Mouse (Mus musculus): ENCODE measurements around the gene Hsd17b12. TPM values are rescaled to one million over a fixed set of nuclear protein-coding genes. Genes with fewer than 3 reads are reported as not detected.

The Hsd17b12 gene
- polyA plus RNA-seq, 1 experiment = 9.7 TPM

- 88% methylated on average over 3 of the region's 3 CpGs for WGBS
- H3K27ac ChIP-seq (ENCODE audit: insufficient read depth, low read length) = no peak overlapping the region
Observed at GRCm38 (mm10) chr2:93992810-93993209, 165.0 kb downstream of the Hsd17b12 start.

GRCm38 (mm10) chr2:93992259-93992658, 165.5 kb downstream of the Hsd17b12 start:
- 77% methylated on average over 5 of the region's 5 CpGs for WGBS
- H3K4me1 ChIP-seq (ENCODE audit: control insufficient read depth, insufficient read depth, insufficient read length) = no peaks in the 10 kb centered on the region
- DNase-seq (ENCODE audit: low read depth in 1 of 2, low spot score in 2 of 2) = no peak

More at GRCm38 (mm10) chr2:93992810-93993209, 165.0 kb downstream of the Hsd17b12 start:
- no peak for TF ChIP-seq POLR2A (IDR thresholded peaks at IDR 0.05; ENCODE audit: low read depth, low read length)
- TF ChIP-seq CTCF (IDR thresholded peaks at IDR 0.05; ENCODE audit: extremely low read depth, insufficient read depth, insufficient read length, insufficient replicate concordance) = no peak
- no peaks in the 10 kb centered on the region for H3K4me1 ChIP-seq (ENCODE audit: control insufficient read depth, insufficient read depth, insufficient read length)
- H3K4me3 ChIP-seq (ENCODE audit: extremely low read depth, insufficient read depth, insufficient read length) = no peak overlapping the region
- peaks cover 48% of the 10 kb centered on the region for H3K36me3 ChIP-seq (ENCODE audit: control insufficient read depth, insufficient read depth, low read length)
- no peak for DNase-seq (ENCODE audit: low read depth in 1 of 2, low spot score in 2 of 2)
- no peaks in the 10 kb centered on the region for H3K27me3 ChIP-seq (ENCODE audit: control insufficient read depth, insufficient read depth, low read length)

DNA sequence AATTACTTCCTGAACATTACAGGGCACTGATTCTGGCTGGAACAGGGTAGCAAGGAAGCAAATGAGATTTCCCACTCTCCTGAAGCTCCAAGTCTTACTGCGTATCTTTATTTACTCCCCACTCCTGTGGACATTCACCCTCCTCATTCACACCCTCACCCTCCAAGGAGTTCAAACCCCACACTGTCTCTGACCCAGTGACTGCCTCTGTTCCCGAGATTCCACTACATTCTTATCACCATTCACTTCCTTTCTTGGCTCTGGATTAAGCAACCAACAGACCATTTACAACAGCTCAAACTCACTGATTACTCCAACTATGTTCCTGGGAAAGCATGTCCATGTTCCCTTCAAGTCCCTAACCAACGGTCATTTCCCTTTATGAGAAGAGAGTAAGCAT, 166.4 kb downstream of the Hsd17b12 start:
- H3K27me3 ChIP-seq (ENCODE audit: control insufficient read depth, insufficient read depth, low read length) = no peaks in the 10 kb centered on the region
- H3K36me3 ChIP-seq (ENCODE audit: control insufficient read depth, insufficient read depth, low read length) = peaks cover 45% of the 10 kb centered on the region
- TF ChIP-seq CTCF (IDR thresholded peaks at IDR 0.05; ENCODE audit: extremely low read depth, insufficient read depth, insufficient read length, insufficient replicate concordance) (no peak), POLR2A (IDR thresholded peaks at IDR 0.05; ENCODE audit: low read depth, low read length) (no peak)
- no peak overlapping the region for H3K27ac ChIP-seq (ENCODE audit: insufficient read depth, low read length)
- H3K4me3 ChIP-seq (ENCODE audit: extremely low read depth, insufficient read depth, insufficient read length) = no peak overlapping the region
- H3K4me1 ChIP-seq (ENCODE audit: control insufficient read depth, insufficient read depth, insufficient read length) = no peaks in the 10 kb centered on the region
- no peak for DNase-seq (ENCODE audit: low read depth in 1 of 2, low spot score in 2 of 2)
- 91% methylated on average over 3 of the region's 3 CpGs for WGBS

More at GRCm38 (mm10) chr2:93992259-93992658, 165.5 kb downstream of the Hsd17b12 start:
- Histone ChIP-seq H3K27ac (ENCODE audit: insufficient read depth, low read length) (no peak overlapping the region), H3K27me3 (ENCODE audit: control insufficient read depth, insufficient read depth, low read length) (no peaks in the 10 kb centered on the region), H3K4me3 (ENCODE audit: extremely low read depth, insufficient read depth, insufficient read length) (no peak overlapping the region), H3K36me3 (ENCODE audit: control insufficient read depth, insufficient read depth, low read length) (peaks cover 45% of the 10 kb centered on the region)
- TF ChIP-seq CTCF (IDR thresholded peaks at IDR 0.05; ENCODE audit: extremely low read depth, insufficient read depth, insufficient read length, insufficient replicate concordance) (no peak), POLR2A (IDR thresholded peaks at IDR 0.05; ENCODE audit: low read depth, low read length) (no peak)

- Histone ChIP-seq H3K4me3 (ENCODE audit: extremely low read depth, insufficient read depth, insufficient read length) (no peak overlapping the region), H3K4me1 (ENCODE audit: control insufficient read depth, insufficient read depth, insufficient read length) (no peaks in the 10 kb centered on the region), H3K27ac (ENCODE audit: insufficient read depth, low read length) (no peak overlapping the region), H3K27me3 (ENCODE audit: control insufficient read depth, insufficient read depth, low read length) (no peaks in the 10 kb centered on the region), H3K36me3 (ENCODE audit: control insufficient read depth, insufficient read depth, low read length) (peaks cover 32% of the 10 kb centered on the region)
- no peak for TF ChIP-seq CTCF (IDR thresholded peaks at IDR 0.05; ENCODE audit: extremely low read depth, insufficient read depth, insufficient read length, insufficient replicate concordance)
- no peak for TF ChIP-seq POLR2A (IDR thresholded peaks at IDR 0.05; ENCODE audit: low read depth, low read length)
- no peak for DNase-seq (ENCODE audit: low read depth in 1 of 2, low spot score in 2 of 2)
- 76% methylated on average over 2 of the region's 2 CpGs for WGBS
Observed at GRCm38 (mm10) chr2:93988440-93988839, 169.3 kb downstream of the Hsd17b12 start.

Other genes starting within 250 kb of the Hsd17b12 start
- gene Gm13889, start 200.8 kb downstream of the Hsd17b12 start, polyA plus RNA-seq (2012; rRNA removed) = 12.3 and 15.7 TPM in 2 replicates
- 0.47 TPM in 1 of 2 replicates, not detected in the other for gene Gm27027, start 161.6 kb downstream of the Hsd17b12 start, polyA plus RNA-seq (2012; rRNA removed)
- 23.2 and 24.7 TPM in 2 replicates for gene Alkbh3, start 147.2 kb downstream of the Hsd17b12 start, polyA plus RNA-seq (2012; rRNA removed)
- 11.5 and 12.5 TPM in 2 replicates for gene Ttc17, start 248.7 kb upstream of the Hsd17b12 start, polyA plus RNA-seq (2012; rRNA removed)